Mouse (Mus musculus) ES-E14 (cell line): ENCODE measurements around the gene Rpp40. TPM values are rescaled to one million over a fixed set of nuclear protein-coding genes. Genes with fewer than 3 reads are reported as not detected.
A peak's percentile ranks its signal among the peaks of the same experiment; 100 is the strongest.

Experiments
- DNase-seq: peaks from one replicate; pipeline ENCODE4 v3.0.0-alpha.2; 2013; ENCODE audit warnings: low read depth, low spot score
- H3K27ac ChIP-seq: 2 replicates; pipeline ENCODE4 v1.5.1; 2012; ENCODE audit warnings: low read depth, mild to moderate bottlenecking, low read length, moderate library complexity, mixed read lengths; ENCODE audit not compliant: poor library complexity, insufficient read depth, severe bottlenecking
- H3K36me3 ChIP-seq: 2 replicates; pipeline ENCODE4 v1.6.1; 2012; ENCODE audit warnings: mild to moderate bottlenecking, low read length, moderate library complexity, mixed read lengths; ENCODE audit not compliant: control insufficient read depth, poor library complexity, insufficient read depth, severe bottlenecking
- H3K4me1 ChIP-seq, 2 experiments: fragments of 150-350 bp in 1 of 2; sonication (generic) in 1 of 2; 2 replicates each; pipeline ENCODE4 v1.6.1; 2012; ENCODE audit warnings: low read length in 2 of 2, mild to moderate bottlenecking in 1 of 2, mixed read lengths in 1 of 2; ENCODE audit not compliant: control insufficient read depth in 2 of 2, insufficient read depth in 2 of 2, poor library complexity in 1 of 2
- H3K4me3 ChIP-seq, 2 experiments: fragments of 150-350 bp in 1 of 2; sonication (generic) in 1 of 2; 2 replicates each; pipeline ENCODE4 v1.5.1; 2012; ENCODE audit warnings: low read length in 2 of 2, low read depth in 1 of 2, mild to moderate bottlenecking in 1 of 2, mixed read lengths in 1 of 2; ENCODE audit not compliant: insufficient read depth in 1 of 2, poor library complexity in 1 of 2, severe bottlenecking in 1 of 2
- H3K9ac ChIP-seq: 2 replicates; pipeline ENCODE4 v1.6.1; 2012; ENCODE audit warnings: low read depth, mild to moderate bottlenecking, low read length, mixed read lengths; ENCODE audit not compliant: poor library complexity, insufficient read depth, severe bottlenecking
- H3K9me3 ChIP-seq: fragments of 150-350 bp; sonication (generic); 2 replicates; pipeline ENCODE4 v1.6.1; 2012; ENCODE audit warnings: low read depth, mild to moderate bottlenecking, low read length; ENCODE audit not compliant: control insufficient read depth, insufficient read depth
- CHD2 ChIP-seq: IDR thresholded peaks from 2 replicates; pipeline ENCODE4 v1.6.1; 2014; ENCODE audit warnings: mild to moderate bottlenecking, low read depth, low read length, inconsistent platforms
- HCFC1 ChIP-seq: IDR thresholded peaks from 2 replicates; pipeline ENCODE4 v1.6.1; 2012; ENCODE audit warnings: low read length, inconsistent platforms, borderline replicate concordance; ENCODE audit not compliant: insufficient read depth
- MAFK ChIP-seq: IDR thresholded peaks from 2 replicates; pipeline ENCODE4 v1.6.1; 2014; ENCODE audit warnings: mild to moderate bottlenecking, low read depth, low read length, inconsistent platforms; ENCODE audit not compliant: insufficient read depth
- ZC3H11A ChIP-seq: IDR thresholded peaks from 2 replicates; pipeline ENCODE4 v1.6.1; 2012; ENCODE audit warnings: low read depth, mild to moderate bottlenecking, inconsistent platforms, low read length, borderline replicate concordance
- ZNF384 ChIP-seq: IDR thresholded peaks from 2 replicates; pipeline ENCODE4 v1.6.1; 2012; ENCODE audit warnings: low read depth, low read length, inconsistent platforms
- in situ Hi-C, 2 experiments: fragments of 600-800 bp; cut with MboI; formaldehyde crosslinking; loops; one replicate each; pipeline ENCODE4 v1.15.1; 2025; ENCODE audit warnings: low sequenced_read_pairs in 2 of 2, inconsistent platforms in 1 of 2; ENCODE audit not compliant: unreplicated experiment in 2 of 2
- total RNA-seq: library from RNA; depleted of rRNA; stranded (reverse); fragments of 300-350 nt; gene quantifications from 2 replicates; pipeline ENCODE4 v1.2.3, GENCODE M21; 2012

The Rpp40 gene
- total RNA-seq, 1 experiment = 35.9 TPM

DNA sequence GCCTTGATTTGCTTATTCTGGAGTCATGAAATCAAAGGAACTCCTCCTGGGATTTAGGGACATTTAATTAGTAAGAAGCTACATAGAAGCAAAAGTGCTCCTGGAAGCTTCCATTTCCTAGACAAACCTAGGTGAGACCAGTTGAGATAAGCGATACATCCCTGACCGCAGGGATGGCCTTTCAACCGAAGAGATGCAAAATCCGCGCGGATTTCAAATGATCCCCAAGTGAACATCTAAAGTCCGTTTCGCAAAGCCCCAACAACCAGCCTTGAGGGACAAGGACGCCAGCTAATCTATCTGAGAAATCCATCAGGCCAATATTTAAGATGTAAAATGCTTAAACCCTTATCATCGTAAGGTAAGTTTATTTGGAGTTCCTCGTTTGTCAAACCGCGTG lies 781 bp downstream of the Rpp40 start:
- TF ChIP-seq ZC3H11A = no peak
- TF ChIP-seq CHD2 = no peak
- TF ChIP-seq HCFC1 = no peak
- no peak for TF ChIP-seq ZNF384
- TF ChIP-seq MAFK = no peak
- H3K27ac ChIP-seq = no peak overlapping the region
- peak overlapping the region; percentile 82 for H3K9ac ChIP-seq
- H3K4me1 ChIP-seq = peaks cover 2 to 4% of the 10 kb centered on the region in 2 experiments; a peak in 2 of 4 replicates
- H3K4me3 ChIP-seq = peak overlapping the region; percentile 94 to 99
- DNase-seq = no peak
- in situ Hi-C loops = no loop called here
- no peaks in the 10 kb centered on the region for H3K9me3 ChIP-seq
- peaks cover 4% of the 10 kb centered on the region; the same call in 1 of the 2 replicates for H3K36me3 ChIP-seq

GRCm38 (mm10) chr13:35892866-35893265 lies 13.3 kb downstream of the Rpp40 start:
- Histone ChIP-seq H3K9me3 (no peaks in the 10 kb centered on the region), H3K4me1 (no peaks in the 10 kb centered on the region), H3K36me3 (peaks cover 9% of the 10 kb centered on the region), H3K27ac (no peak overlapping the region), H3K4me3 (no peak overlapping the region), H3K9ac (no peak overlapping the region)
- in situ Hi-C loops = no loop called here
- DNase-seq = no peak
- TF ChIP-seq CHD2 (no peak), ZC3H11A (no peak), MAFK (no peak), ZNF384 (no peak), HCFC1 (no peak)

- Histone ChIP-seq H3K36me3 (no peaks in the 10 kb centered on the region), H3K4me3 (no peak overlapping the region), H3K9ac (no peak overlapping the region), H3K4me1 (peaks cover 0 to 4% of the 10 kb centered on the region in 2 experiments; a peak in 1 of 4 replicates), H3K27ac (no peak overlapping the region), H3K9me3 (no peaks in the 10 kb centered on the region)
- peak; percentile 51 for DNase-seq
- in situ Hi-C loops = no loop called here
- no peak for TF ChIP-seq ZC3H11A
- no peak for TF ChIP-seq CHD2
- TF ChIP-seq HCFC1 = no peak
- no peak for TF ChIP-seq ZNF384
- no peak for TF ChIP-seq MAFK
Observed at GRCm38 (mm10) chr13:35886121-35886725, 19.9 kb downstream of the Rpp40 start.

DNA sequence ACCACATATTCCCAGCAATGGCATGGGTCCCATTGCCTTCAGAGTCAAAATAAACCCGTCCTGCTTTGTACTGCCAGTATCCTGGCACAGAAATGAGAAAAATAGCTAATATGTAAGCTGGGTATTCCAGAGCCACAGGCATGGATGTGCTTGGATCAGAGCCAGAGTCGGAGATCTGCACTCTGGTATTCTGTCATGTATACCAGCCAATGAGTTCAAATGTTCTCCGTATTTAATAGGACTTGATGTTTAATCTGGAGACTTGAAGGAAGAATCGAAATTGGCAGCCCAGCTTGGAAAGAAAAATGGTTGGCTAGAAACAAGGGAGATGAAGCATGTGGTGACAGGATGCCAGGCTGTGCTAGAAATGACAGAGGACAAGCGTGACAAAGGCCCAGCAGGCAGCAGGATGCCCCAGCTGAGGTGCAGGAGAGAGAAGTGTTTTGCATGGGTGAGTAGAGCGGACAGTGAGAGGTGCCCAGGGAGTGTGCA lies 25.6 kb downstream of the Rpp40 start:
- no peaks in the 10 kb centered on the region for H3K9me3 ChIP-seq
- no peak overlapping the region for H3K27ac ChIP-seq
- peaks cover 0 to 4% of the 10 kb centered on the region in 2 experiments; a peak in 1 of 4 replicates for H3K4me1 ChIP-seq
- no peak for DNase-seq
- H3K36me3 ChIP-seq = no peaks in the 10 kb centered on the region
- H3K4me3 ChIP-seq = no peak overlapping the region
- no peak overlapping the region for H3K9ac ChIP-seq
- in situ Hi-C loops = no loop called here
- TF ChIP-seq HCFC1 (no peak), ZNF384 (no peak), CHD2 (no peak), MAFK (no peak), ZC3H11A (no peak)
